Mouse (Mus musculus): ENCODE results near the gene Ccpg1.
A peak's percentile ranks its signal among the peaks of the same experiment; 100 is the strongest.

The Ccpg1 gene

DNA sequence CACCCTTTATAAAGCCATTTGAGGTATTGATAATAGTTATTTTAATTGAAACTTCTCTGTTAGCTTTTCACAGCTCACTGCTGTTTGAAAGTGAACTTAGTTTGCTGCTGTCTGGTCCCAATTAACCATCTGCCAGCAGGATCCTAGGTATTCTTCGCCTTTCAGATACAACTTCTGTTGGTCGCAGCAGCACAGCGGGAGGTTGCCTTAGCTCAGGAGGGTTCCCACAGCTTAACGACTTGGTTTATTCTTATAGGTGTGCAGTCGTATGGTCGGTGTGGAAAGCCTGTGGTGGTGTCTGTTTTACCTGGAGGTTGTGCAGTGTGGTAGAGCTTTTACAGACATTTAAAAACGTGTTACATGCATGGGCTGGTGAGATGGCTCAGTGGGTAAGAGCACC is 11.6 kb downstream of the Ccpg1 start:
- no peak for DNase-seq

DNA sequence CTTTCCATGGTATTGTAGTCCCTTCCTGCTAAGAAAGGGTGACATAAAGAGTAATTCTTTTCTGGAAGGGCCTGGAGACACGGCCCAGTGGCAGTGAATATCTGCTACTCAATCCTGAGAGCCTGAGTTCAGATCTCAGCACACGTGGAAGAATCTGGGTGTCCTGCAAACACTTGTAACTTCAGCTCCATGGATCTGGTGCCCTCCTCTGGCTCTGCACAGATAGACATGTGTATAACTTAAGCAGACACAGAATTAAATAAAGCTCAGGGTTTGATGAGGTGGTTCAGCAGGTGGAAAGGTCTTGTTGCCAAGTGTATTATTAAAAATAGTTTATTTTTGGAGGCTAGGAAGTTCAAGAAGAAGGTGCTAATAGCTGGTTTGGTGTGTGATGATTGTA is 15.3 kb downstream of the Ccpg1 start:
- DNase-seq = no peak

DNA sequence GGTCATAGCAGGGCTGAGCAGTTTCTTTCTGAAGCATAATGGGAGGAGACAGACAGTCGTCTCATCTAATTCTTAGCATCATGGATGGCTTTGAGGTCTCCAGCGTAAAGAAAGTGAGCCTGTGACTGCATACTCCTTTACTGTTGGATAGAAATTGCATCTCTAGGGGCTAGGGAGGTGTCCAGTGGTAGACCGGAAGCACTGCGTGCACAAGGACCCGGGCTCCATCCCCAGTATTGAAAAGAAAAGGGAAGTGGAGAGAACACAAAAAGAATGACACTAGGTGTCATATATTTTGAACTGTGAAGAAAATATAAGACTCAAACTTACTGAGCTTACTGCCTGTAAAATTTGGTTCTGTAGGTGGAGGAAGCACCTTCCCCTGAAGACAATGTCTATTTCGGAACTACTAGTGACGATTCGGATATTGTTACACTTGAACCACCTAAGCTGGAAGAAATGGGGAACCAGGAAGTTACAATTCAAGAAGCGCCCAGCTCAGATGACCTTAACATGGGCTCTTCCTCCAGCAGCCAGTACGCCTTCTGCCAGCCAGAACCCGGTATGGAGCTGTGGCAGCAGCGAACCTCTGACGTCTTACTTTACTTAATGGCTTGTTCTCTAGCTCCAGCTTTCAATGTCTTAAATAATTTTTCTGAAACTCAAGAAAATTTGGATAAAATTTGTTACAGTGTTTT is 16.2 kb downstream of the Ccpg1 start:
- DNase-seq = no peak

DNA sequence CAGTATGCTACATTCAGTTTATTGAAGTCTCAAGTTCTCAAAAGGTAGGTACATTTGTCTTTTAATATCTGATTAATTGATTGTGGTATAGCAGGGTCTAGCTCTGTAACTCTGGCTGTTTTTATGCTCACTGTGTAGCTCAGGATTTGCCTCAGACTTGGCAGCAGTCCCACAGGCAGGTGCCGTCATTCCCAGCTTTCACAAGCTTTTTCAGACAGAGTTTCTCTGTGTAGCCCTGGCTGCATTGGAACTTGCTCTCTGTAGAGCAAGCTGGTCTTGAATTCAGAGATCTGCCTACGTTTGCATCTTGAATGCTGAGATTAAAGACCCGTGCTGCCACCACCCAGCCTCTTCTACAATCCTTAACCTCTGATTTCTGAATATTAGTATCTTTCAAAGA is 16.9 kb downstream of the Ccpg1 start:
- DNase-seq = peak in 1 of 2 experiments; percentile 38

DNA sequence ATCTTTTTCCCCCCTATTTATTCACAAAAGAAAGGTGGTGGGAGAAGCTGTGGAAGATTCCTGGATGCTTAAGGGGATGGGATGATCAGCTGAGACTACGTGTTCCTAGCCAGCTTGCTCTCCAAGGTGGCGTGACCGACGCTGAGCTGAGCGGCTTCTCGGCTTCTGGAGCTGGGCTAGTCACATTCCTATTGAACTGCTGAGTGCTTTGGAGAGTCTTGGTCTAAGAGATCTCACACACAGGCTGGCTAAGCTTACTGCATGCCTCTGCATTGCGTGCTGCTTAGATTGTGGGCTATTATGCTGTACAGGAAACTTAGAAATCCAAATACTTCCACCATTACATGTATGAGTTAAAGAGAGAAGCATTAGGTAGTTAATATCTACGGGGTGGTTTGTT is 18.8 kb downstream of the Ccpg1 start:
- no peak for DNase-seq

DNA sequence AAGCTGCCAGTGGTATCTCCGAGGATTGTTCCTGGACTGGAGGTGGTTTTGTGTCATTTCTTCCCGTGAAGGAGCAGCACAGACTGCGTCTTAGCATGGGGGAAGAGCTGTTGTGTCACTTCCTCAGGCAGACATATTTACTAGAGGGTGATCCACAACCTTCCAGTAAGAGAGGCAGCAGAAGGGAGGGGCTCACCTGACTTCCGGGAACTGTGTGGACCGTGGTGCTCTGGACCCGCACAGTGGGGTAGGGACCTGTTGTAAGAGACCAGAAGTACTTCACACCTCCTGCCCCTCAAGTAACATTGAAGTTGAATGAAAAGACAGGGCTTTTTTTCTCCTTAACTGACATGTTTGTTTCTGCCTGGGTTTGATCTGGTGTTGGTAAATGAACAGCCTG is 19.9 kb downstream of the Ccpg1 start:
- DNase-seq = no peak

DNA sequence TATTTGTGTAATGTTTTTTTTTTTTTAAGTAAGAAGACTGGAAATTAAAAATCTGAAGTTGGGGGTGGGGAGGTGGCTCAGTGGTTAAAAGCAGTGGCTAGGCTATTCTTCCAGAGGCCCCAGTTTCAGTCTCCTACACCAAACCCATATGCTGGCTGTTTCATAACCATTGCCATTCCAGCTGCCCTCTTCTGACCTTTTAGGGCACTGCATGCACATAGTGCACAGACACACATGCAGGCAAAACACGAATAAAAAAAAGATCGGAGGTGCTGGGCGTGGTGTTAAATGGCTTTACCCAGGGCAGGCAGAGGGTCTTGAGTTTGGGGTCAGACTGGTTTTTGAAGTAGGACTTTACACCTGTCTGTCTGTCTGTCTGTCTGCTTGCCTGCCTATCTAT is 20.9 kb downstream of the Ccpg1 start:
- DNase-seq = no peak

DNA sequence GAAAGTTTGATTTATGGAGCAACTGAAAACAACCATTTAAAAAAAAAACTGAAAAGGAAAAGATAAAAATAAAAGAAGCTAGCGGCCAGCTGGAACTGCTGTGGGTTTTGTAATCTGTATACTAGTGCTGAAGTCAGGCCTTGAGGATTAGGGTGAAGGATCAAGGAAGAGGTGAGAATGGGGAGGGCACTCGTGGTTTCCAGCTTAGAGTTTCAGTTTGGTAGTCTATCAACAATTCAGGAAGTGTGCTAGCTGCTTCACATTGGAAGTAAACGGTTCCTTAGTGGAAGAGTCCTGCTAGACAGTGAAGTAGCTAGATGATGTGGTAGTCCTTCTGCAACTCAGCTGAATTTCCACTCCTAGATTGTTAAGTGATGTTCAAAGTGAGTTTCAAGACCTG is 23.2 kb downstream of the Ccpg1 start:
- no peak for DNase-seq

DNA sequence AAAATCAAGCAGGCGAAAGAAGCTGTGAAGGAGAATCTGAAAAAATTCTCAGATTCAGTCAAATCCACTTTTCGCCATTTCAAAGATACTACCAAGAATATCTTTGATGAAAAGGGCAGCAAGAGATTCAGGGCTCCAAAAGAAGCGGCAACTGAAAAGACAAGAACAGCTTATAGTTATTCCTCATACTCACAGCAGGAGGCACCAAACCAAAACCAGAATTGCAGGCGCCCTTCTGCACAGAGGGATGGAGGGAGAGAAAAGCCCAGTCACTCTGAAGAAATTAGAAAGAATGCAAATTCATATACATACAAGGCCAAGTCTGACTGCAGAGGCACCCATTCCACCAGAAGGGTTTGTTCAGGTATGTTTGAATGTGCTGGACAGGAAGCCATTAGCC is 27.4 kb downstream of the Ccpg1 start:
- DNase-seq = no peak

DNA sequence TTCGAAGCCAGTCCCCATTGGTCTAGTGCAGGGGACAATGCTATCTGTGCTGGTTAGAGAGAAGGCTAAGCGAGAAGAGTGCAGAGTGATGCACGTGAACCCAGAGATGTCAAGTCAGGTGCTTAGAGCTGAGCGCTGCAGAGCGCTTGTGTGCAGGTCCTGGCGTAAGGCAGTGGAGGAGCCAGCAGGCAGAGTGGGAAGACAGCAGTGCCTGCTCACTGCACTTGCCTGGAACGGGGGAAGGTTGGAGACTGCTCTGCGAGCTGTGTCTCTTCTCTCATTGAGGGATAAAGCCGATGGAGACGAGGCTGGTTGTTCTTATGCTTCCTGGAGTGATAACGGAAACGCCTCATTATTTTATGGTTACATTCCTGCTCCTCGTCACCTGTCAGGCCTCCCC is 29.5 kb downstream of the Ccpg1 start:
- DNase-seq = no peak

DNA sequence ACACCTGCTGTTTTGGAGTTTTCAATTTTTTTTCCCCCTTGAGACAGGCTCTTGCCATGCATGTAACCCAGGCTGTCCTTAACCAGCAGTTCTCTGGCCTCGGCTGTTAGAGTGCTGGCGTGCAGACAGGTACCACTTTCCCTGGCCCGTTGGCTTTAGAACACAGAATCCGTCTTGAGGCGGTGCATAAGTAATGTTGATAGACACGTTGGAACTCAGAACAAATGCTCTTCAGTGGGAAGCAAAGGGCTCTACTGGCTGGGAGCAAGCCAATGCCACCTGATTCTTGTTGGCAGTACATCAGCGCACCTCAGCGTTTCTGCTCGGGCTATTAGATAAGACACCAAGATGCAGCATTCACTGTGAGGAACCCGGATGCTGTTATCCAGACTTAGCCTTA is 34.6 kb downstream of the Ccpg1 start:
- DNase-seq = peak; percentile 63 to 77

DNA sequence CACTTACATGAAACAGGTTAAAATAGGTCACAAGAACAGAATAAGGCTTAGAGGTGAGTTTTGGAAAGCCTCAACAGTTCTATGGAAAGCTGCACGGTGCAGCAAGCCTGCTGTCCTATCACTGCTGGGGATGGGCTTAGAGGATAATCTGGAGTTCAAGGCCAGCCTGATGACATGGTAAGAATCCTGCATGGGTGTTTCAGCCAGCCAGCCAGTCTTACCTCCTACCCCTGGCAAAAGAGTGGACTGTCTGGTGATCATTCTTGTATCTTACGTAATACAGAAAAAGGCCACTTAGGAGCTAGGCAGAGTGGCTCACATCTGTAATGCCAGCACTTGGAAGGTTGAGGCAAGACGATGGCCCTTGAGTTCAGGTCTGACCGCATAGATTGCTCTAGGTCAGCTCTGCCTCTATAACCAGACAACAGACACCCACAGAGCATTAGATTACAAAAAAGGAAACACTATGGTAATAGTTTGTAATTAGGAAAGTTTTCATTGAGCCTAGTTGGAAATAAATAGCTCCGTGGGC is 35.4 kb downstream of the Ccpg1 start:
- no peak for DNase-seq

DNA sequence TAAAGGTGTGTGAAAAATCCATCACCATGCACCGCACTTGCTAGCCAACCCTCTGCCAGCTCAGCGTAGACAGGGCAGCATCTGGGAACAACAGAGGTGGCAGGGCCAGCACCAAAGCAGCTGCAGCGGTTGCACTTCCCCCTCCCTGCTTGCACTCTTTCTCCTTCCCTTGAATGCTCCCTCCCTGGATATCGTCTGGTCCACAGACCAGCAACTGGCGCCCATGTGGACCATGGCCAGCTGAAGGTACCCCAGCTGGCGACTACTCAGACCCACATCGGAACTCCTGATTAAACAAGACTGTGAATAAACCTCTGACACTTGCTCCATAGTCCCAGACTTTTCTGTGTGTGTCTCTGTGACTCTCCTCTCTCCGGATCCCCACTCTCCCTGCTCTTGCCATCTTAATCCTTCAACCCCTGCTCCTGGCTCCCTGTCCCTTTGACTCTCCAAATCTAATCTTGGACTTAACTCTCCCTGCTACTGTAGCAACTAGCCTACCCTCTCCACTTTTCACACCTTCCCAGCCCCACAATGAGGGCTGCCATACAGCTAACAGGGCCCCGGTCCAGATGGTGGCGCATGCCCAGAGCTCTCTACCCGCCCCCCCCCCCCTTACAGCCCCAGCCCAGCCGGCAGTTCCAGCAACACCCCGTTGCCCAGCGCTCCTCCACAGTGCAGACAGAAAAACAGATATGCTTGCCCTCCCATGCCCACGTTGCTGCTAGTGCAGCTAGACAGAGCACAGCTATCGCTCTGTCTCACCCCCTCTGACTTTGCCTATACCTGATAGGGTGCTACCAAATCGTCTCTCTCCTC is 40.8 kb downstream of the Ccpg1 start:
- DNase-seq = peak in 1 of 2 experiments; percentile 54

DNA sequence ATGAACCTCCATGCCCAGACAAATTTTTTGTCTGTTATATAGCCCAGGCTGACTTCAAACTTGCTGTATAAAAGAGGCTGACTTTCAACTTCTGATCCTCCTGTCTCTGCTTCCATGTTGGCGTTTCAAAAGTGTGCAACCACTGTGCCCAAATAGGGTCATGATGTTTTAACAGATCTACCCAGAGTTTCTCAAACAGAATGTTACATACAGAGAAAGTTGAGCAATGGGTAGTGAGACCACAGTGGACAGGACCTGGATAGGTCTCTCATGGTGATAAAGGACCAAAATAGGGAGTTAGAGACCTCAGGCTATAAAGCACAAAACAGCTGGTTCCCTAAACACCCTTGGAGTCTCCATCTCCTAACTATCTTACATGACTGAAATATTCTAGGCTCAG is 45.2 kb downstream of the Ccpg1 start:
- DNase-seq = no peak

DNA sequence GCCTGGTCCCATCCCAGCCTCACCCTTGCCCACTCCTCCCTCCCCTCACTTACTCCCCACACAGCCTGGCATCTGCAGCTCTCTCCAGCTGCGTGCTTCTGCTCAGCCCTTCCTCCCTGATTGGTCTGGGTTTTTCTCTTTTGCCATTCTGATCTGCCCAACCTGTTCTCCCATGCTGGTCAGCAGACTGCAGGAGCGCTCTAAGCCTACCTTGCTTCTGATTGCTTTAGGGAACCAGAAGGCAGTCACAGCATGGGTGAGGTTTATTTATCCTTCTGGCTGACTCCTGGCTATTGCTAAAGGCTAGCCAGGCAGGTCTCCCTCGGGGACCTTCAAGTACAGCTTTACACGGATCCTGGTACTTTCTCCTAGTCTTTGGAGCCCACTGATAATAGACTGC is 46.2 kb downstream of the Ccpg1 start:
- peak; percentile 57 to 70 for DNase-seq

DNA sequence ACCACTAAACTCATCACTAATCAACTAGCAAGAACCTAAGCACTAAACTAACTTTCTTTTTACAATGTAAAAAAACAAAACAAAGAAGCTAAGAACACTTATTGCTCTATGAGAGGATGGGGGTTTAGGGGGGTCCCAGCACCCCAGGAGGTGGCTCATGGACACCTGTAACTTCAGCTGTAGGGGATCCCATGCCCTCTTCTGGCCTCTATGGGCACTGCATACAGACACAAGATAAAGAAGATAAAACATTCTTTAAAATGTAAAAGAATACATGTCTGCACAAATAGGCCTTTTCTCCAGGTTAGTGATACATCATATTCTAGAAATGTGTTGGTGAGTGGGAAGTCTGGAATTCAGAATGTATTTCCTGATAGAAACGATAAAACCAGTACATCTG is 48.2 kb downstream of the Ccpg1 start:
- DNase-seq = no peak

DNA sequence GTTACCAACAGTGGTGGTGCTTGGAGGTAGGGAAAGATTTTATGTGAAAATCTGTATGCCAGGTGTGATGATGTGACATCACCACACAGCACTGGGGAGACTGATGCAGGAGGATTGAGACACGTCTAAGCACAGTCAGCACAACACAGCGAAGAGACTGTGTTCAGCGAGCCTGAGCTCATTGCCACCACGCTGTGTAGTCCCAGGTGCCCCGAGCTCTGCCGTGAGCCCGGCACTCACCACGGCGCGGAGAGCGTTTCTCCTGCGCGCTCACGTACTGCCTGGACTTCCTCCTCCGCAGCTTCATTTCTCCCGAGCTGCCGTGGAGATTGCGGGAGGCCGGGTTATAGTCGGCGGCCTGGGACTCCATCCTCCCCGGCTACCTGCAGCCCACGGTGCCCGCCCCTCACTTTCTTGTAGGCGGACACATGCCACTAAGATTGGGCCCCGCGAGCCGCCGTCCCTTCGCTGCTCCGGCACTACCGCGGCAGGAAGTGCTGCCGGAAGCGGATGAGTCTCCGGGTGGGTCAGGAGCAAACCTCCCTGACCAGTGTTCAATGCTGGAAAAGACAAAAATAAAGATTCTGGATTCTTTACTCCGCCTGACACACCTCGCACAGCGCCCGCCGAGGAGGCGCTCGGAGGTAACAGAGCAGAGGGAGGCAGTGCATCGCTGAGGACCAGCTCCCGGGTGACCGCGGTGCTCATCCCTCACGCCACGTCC is 54.2 kb downstream of the Ccpg1 start:
- peak; percentile 97 to 98 for DNase-seq

DNA sequence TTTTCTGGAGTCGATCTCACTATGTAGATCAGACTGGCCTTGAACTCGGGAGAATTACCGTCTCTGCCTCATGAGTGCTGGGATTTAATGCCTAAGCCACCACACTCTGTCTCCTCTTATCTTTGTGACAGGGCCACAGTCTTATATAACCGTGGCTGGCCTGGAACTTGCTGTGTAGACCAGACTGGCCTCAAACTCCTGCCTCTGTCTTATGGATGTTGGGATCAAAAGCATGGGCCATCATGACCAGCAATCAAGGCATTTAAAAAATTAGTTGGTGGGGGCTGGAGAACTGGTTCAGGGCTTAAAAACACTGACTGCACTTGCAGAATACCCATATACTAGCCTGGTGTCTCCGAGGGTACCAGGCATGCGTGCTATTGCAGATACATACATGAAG is 54.9 kb downstream of the Ccpg1 start, which contains the start of gene Pigb:
Gene Pigb (minus strand): TSS at position 299 of the 400 bp plus-strand sequence.
- no peak for DNase-seq

DNA sequence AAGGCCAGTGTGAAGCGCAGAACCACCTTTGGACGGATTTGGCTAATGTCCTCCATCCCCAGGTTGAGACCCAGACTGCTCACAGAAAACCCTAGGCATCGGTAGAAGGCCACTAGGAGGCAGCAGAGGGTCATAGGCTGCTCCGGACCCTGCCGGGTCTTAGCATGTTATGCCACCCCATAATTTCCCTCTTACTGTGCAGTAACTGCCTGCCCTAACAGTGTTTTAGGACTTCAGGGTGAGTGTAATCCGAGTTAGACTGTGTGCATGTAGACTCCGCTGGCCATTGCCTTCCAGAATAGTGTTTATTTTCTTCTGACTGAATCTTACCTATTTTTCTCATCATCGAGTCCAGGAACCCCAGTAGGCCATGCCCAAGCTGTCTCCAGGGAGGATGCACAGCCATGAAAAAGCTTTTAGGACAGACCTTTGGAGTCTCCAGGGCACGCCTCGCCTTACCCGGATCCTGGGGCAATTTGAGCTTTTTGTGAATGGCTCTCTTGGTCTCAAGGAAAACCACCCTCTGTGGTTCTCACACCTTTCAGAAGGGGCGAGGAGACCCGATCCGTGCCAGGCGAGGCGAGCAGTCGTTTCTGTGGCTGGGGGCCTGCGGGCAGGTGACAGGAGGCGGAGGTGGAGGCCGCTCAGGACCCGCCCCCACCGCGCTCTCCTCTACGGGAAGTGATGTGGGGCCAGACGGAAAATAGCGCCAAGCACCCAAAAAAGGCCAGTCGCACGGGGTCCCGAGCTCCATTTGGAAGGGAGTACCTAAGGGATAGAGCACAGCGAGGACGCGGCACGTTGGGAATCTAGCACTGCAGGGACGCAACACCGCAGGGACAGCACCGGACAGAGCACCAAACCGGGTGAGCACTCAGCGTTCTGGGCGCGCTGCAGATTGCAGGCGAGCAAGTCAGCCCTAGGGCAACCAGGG is 59.2 kb downstream of the Ccpg1 start, which contains the start of gene Rab27a:
Gene Rab27a (plus strand): TSS at position 709 of the 934 bp plus-strand sequence.
- peak; percentile 88 to 95 for DNase-seq

DNA sequence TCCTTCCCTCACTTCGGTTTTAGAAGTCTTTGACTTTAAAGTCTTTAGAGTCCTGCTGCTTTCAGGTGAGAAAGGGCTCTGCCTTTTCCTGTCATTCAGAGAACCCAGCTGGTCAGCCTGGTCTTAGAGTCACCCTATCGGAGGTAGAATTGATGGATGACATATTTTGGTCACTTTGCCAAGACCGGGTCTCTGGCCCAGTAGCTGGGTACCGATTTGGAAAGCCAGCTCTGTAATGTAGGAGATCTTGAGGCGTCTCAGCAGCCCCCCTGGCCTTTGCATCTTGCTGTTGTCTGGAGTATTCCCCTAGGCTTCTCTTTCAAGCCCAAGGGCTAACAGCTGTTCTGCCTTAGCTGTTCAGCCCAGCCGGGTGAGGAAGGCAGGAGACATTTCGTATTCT is 60.0 kb downstream of the Ccpg1 start:
- peak; percentile 38 to 53 for DNase-seq

DNA sequence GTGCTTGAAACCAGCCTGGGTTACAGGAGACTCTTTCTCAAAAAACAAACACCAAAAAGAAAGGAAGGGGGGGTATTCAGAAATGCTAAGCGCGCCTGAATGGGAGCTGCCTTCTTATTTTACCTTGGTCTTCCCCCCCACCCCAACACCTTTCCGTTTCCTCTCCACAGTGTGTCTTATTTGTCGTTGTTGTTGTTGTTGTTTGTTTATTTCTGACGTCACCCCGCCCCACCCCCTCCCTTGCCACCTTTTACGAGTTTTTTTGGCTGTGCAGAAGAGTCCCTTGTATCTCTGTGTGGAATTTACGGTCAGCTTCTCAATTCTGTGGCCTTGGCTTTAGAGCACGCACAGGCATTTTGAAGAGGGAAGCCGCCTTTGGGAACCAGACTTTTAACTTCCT is 60.5 kb downstream of the Ccpg1 start:
- no peak for DNase-seq

DNA sequence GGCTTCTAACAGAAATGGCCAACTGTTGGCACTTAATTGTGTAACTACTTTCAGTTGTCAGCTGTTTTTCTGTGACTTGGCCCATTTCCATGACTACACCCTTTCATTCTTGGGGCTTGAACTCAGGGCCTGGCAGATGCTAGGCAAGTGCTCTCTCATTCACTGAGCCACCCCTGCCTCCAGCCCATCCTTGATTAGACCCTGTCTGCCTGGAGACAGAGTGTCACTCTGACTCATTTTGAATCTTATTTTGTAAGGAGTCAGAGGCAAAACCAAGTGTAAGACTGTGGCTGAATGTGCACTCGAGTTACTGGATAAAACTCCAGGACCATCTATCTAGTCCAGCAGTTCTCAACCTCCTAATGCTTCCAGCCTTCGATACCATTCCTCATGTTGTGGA is 62.7 kb downstream of the Ccpg1 start:
- no peak for DNase-seq
